Mouse (Mus musculus) spleen, adult 2 months (tissue): Measurements from ENCODE around the gene Frs2.

Source experiments
- CTCF ChIP-seq: fragments of 200-500 bp; IDR thresholded peaks from 2 replicates; pipeline ENCODE4 v1.5.1; 2011; ENCODE audit warnings: mild to moderate bottlenecking, inconsistent platforms; ENCODE audit not compliant: insufficient read depth, insufficient read length, insufficient replicate concordance; ENCODE audit errors: extremely low read depth
- POLR2A ChIP-seq: fragments of 200-500 bp; IDR thresholded peaks from 2 replicates; pipeline ENCODE4 v1.6.1; 2011; ENCODE audit warnings: low read depth, low read length, inconsistent platforms

- TF ChIP-seq CTCF (no peak), POLR2A (no peak)
Observed at GRCm38 (mm10) chr10:117081914-117082359, 66.4 kb downstream of the Frs2 start.
